Comparison of ENCODE assay signal across 8 mouse cellular contexts in genomic region chr15:88863695-88864231, GRCm38 (mm10). TPM values are rescaled to one million over a fixed set of nuclear protein-coding genes. Genes with fewer than 3 reads are reported as not detected.
DNase-seq lines count a peak whose midpoint lies in the region; ATAC-seq and TF ChIP-seq lines count a peak whose summit lies in the region.

No protein-coding gene starts in this region.

- peak; percentile 67 for DNase-seq in c-Kit-positive CD71-negative TER-119-negative erythroid progenitor cells, embryonic 14.5 days (ENCODE audit: low read depth)
- peak; percentile 95 to 96 for DNase-seq in heart, postnatal 10 days
- DNase-seq in kidney, postnatal 4 days = peak; percentile 90 to 95
- peak; percentile 94 for DNase-seq in telencephalon, adult 2 months (ENCODE audit: low read depth, low spot score)

- peaks cover 62% of the 10 kb centered on the region for H3K4me1 ChIP-seq in E14TG2a.4 (replicated peaks; ENCODE audit: low read depth, low read length)
- H3K4me1 ChIP-seq in forebrain, embryonic 13.5 days = peaks cover 35% of the 10 kb centered on the region
- peaks cover 39% of the 10 kb centered on the region for H3K4me1 ChIP-seq in liver, embryonic 16.5 days (ENCODE audit: control insufficient read depth, low read depth, low read length)
- H3K4me1 ChIP-seq in neural tube, embryonic 12.5 days = peaks cover 30% of the 10 kb centered on the region

- no peak for TF ChIP-seq CTCF in E14TG2a.4 (conservative IDR thresholded peaks at IDR 0.05; ENCODE audit: low read length)

- H3K27ac ChIP-seq in forebrain, embryonic 13.5 days = peak overlapping the region; percentile 97
- H3K27ac ChIP-seq in liver, embryonic 16.5 days (ENCODE audit: low read length) = peak overlapping the region; percentile 85
- H3K27ac ChIP-seq in neural tube, embryonic 12.5 days = peak overlapping the region; percentile 57

- peak; percentile 72 for ATAC-seq in forebrain, embryonic 13.5 days
- peak; percentile 35 for ATAC-seq in liver, embryonic 16.5 days (ENCODE audit: low read depth)
- peak; percentile 49 for ATAC-seq in neural tube, embryonic 12.5 days (ENCODE audit: low FRiP score, low read depth)

- peak overlapping the region; percentile 93 for H3K9ac ChIP-seq in forebrain, embryonic 13.5 days
- H3K9ac ChIP-seq in liver, embryonic 16.5 days (ENCODE audit: low read depth, low read length) = peak overlapping the region; percentile 77
- H3K9ac ChIP-seq in neural tube, embryonic 12.5 days = peak overlapping the region; percentile 91

- peak overlapping the region; percentile 95 for H3K4me3 ChIP-seq in E14TG2a.4 (replicated peaks; ENCODE audit: low read length)
- peak overlapping the region; percentile 92 for H3K4me3 ChIP-seq in forebrain, embryonic 13.5 days
- H3K4me3 ChIP-seq in liver, embryonic 16.5 days (ENCODE audit: low read depth, low read length) = peak overlapping the region; percentile 68
- peak overlapping the region; percentile 87 for H3K4me3 ChIP-seq in neural tube, embryonic 12.5 days

- peaks cover 8% of the 10 kb centered on the region for H3K9me3 ChIP-seq in E14TG2a.4 (ENCODE audit: low read length)
- H3K9me3 ChIP-seq in forebrain, embryonic 13.5 days (replicated peaks) = no peaks in the 10 kb centered on the region
- H3K9me3 ChIP-seq in liver, embryonic 16.5 days (replicated peaks; ENCODE audit: control insufficient read depth, low read length) = no peaks in the 10 kb centered on the region
- H3K9me3 ChIP-seq in neural tube, embryonic 12.5 days = 0 out of 2 replicates have a peak, but pooled peaks cover 6% of the 10 kb centered on the region

- intact Hi-C loops in heart, postnatal 10 days (cut with DNase I) = no loop called here

- peaks cover 39% of the 10 kb centered on the region for H3K36me3 ChIP-seq in E14TG2a.4 (ENCODE audit: insufficient read depth, low read length)
- H3K36me3 ChIP-seq in forebrain, embryonic 13.5 days (ENCODE audit: poor library complexity, severe bottlenecking) = peaks cover 34% of the 10 kb centered on the region
- peaks cover 6% of the 10 kb centered on the region for H3K36me3 ChIP-seq in liver, embryonic 16.5 days (ENCODE audit: control insufficient read depth, insufficient read depth)
- peaks cover 27% of the 10 kb centered on the region for H3K36me3 ChIP-seq in neural tube, embryonic 12.5 days

- H3K4me2 ChIP-seq in forebrain, embryonic 13.5 days = peak overlapping the region; percentile 92
- peak overlapping the region; percentile 86 for H3K4me2 ChIP-seq in liver, embryonic 16.5 days (ENCODE audit: low read depth, low read length)
- peak overlapping the region; percentile 99 for H3K4me2 ChIP-seq in neural tube, embryonic 12.5 days (replicated peaks)

- H3K27me3 ChIP-seq in E14TG2a.4 (ENCODE audit: insufficient read depth, low read length) = no peaks in the 10 kb centered on the region
- H3K27me3 ChIP-seq in forebrain, embryonic 13.5 days = no peaks in the 10 kb centered on the region
- H3K27me3 ChIP-seq in liver, embryonic 16.5 days (ENCODE audit: control insufficient read depth, insufficient read depth, low read depth, low read length) = no peaks in the 10 kb centered on the region
- no peaks in the 10 kb centered on the region for H3K27me3 ChIP-seq in neural tube, embryonic 12.5 days (replicated peaks)

- under 1% methylated on average over 31 of the region's 39 CpGs for WGBS in forebrain, embryonic 13.5 days
- 2% methylated on average over 21 of the region's 39 CpGs for WGBS in liver, embryonic 16.5 days (ENCODE audit: insufficient replicate concordance)
- WGBS in neural tube, embryonic 12.5 days = under 1% methylated on average over 39 of the region's 39 CpGs

RNA-seq across cellular contexts. Expression of gene Pim3, which starts 1.8 kb away (rescaled TPM):
- 42.7 and 49.4 TPM in 2 replicates for polyA plus RNA-seq in forebrain, embryonic 13.5 days (2015; fragmentation: Nextera tagmentation; extraction: Ambion mirVana)
- 10 to 100 TPM; 49.8 to 85.5 TPM for total RNA-seq in heart, postnatal 10 days (2021)
- polyA plus RNA-seq in liver, embryonic 16.5 days (2015; fragmentation: Nextera tagmentation; extraction: Ambion mirVana) = 23.9 and 33.8 TPM in 2 replicates
- 52.4 and 52.9 TPM in 2 replicates for polyA plus RNA-seq in neural tube, embryonic 12.5 days (2016; fragmentation: Nextera tagmentation; extraction: Ambion mirVana)

RNA-seq across cellular contexts. Expression of gene Creld2, which starts 44.3 kb away (rescaled TPM):
- polyA plus RNA-seq in forebrain, embryonic 13.5 days (2015; fragmentation: Nextera tagmentation; extraction: Ambion mirVana) = 62.2 and 63.6 TPM in 2 replicates
- 10 to 100 TPM; 16.8 to 20.3 TPM for total RNA-seq in heart, postnatal 10 days (2021)
- polyA plus RNA-seq in liver, embryonic 16.5 days (2015; fragmentation: Nextera tagmentation; extraction: Ambion mirVana) = 39.7 TPM in 2 replicates
- polyA plus RNA-seq in neural tube, embryonic 12.5 days (2016; fragmentation: Nextera tagmentation; extraction: Ambion mirVana) = 62.8 and 65.2 TPM in 2 replicates

RNA-seq across cellular contexts. Expression of gene Alg12, which starts 44.6 kb away (rescaled TPM):
- polyA plus RNA-seq in forebrain, embryonic 13.5 days (2015; fragmentation: Nextera tagmentation; extraction: Ambion mirVana) = 7.6 and 9.5 TPM in 2 replicates
- 1 to 10 TPM; 8.6 to 8.8 TPM for total RNA-seq in heart, postnatal 10 days (2021)
- 5.5 and 6.0 TPM in 2 replicates for polyA plus RNA-seq in liver, embryonic 16.5 days (2015; fragmentation: Nextera tagmentation; extraction: Ambion mirVana)
- polyA plus RNA-seq in neural tube, embryonic 12.5 days (2016; fragmentation: Nextera tagmentation; extraction: Ambion mirVana) = 7.6 and 9.9 TPM in 2 replicates

Comparison
In these comparisons a context has a peak if more than half of its experiments do, and no peak if none do; other contexts are left out.
1. Peak in every context shown above with its lines: DNase-seq, ATAC-seq, H3K4me3 ChIP-seq and H3K27ac ChIP-seq.